Mouse (Mus musculus) ES-Bruce4 (cell line): Measurements from ENCODE around the gene Tmem185b.

ENCODE experiments used
- CTCF ChIP-seq: IDR thresholded peaks from one replicate; pipeline ENCODE4 v1.8.1; 2011; ENCODE audit warnings: low read depth, low read length
- EP300 ChIP-seq: IDR thresholded peaks from 2 replicates; pipeline ENCODE4 v1.6.1; 2011; ENCODE audit warnings: low read depth, low read length; ENCODE audit not compliant: insufficient read depth
- POLR2A ChIP-seq: IDR thresholded peaks from one replicate; pipeline ENCODE4 v1.8.1; 2011; ENCODE audit warnings: low read length; ENCODE audit not compliant: insufficient read depth

DNA sequence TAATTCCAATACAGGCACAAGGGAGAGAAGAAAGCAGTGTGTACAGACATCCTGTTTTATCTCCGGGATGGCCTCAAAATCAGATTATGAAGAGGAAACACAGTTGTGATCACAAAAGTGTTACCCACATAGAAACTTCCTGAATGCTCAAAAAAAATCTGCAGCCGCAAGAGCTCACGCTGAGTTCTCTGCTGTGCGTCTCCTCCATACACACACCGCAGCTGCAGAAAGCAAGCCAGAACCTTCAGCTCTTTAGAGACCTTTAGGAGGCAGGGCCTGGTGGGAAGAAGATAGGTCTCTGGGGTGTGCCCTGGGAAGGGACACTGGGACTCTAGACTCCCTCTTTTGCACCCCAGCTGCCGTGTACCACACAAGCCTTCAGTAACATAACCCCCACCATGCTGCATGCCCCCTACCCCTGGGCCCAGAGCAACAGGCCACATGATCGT lies 49.0 kb upstream of the Tmem185b start:
- TF ChIP-seq CTCF (no peak), EP300 (no peak), POLR2A (no peak)
